15 mouse cellular contexts compared by ENCODE assay signal in the genomic region with DNA sequence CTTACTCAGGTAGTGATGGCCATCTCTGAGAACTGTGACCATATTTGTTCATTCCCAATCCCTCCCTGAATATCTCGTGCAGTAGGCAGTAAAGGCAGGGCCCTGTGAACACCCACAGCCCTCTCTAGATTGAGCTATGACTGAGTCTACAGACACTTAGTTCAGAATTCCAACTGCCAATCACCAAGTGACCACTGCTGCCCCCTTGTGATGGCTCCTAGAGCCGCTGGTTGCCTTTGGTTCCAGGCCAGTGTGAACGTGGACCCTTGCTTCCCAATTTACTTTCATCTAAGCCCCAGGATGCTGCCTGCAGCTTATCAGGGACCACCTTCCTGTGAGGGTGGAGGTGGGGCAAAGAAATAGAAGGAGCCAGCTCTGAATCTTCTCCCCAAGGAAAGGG.
DNase-seq lines count a peak whose midpoint lies in the region; ATAC-seq and TF ChIP-seq lines count a peak whose summit lies in the region.
"Had no signal": no experiment of that assay in that cellular context is flagged by ENCODE, and none has a peak within 500 bp of the region (broad histone marks: within the 10 kb centered on the region; RNA-seq: fewer than 3 reads in every experiment).

No protein-coding gene starts in this region.

- H3K79me2 ChIP-seq in MEL (ENCODE audit: control insufficient read depth, insufficient read depth, low read length, poor library complexity) = no peaks in the 10 kb centered on the region

- H3K9ac ChIP-seq in hindbrain, postnatal 0 days (replicated peaks; ENCODE audit: low read length) = no peak overlapping the region
- H3K9ac ChIP-seq in hindbrain, embryonic 12.5 days = no peak overlapping the region
- H3K9ac ChIP-seq in lung, postnatal 0 days (replicated peaks; ENCODE audit: low read depth) = no peak overlapping the region
- H3K9ac ChIP-seq in MEL (ENCODE audit: control insufficient read depth, low read depth, low read length, poor library complexity, severe bottlenecking) = no peak overlapping the region
- H3K9ac ChIP-seq: forebrain, embryonic 15.5 days; limb, embryonic 12.5 days had no signal

- TF ChIP-seq RAD21 in MEL (IDR thresholded peaks at IDR 0.05; ENCODE audit: low read depth, low read length) = peak; percentile 32

- no peak overlapping the region for H3K4me2 ChIP-seq in hindbrain, postnatal 0 days (ENCODE audit: low read depth, low read length)
- H3K4me2 ChIP-seq in hindbrain, embryonic 12.5 days (replicated peaks) = no peak overlapping the region
- no peak overlapping the region for H3K4me2 ChIP-seq in lung, postnatal 0 days (replicated peaks; ENCODE audit: low read depth, low read length)
- H3K4me2 ChIP-seq: forebrain, embryonic 15.5 days; limb, embryonic 12.5 days had no signal

- H3K4me1 ChIP-seq in hindbrain, postnatal 0 days (ENCODE audit: insufficient read depth, low read length) = no peaks in the 10 kb centered on the region
- H3K4me1 ChIP-seq in hindbrain, embryonic 12.5 days = no peaks in the 10 kb centered on the region
- no peaks in the 10 kb centered on the region for H3K4me1 ChIP-seq in lung, postnatal 0 days (ENCODE audit: insufficient read depth, low read depth, low read length)
- H3K4me1 ChIP-seq in MEL (ENCODE audit: control insufficient read depth in 1 of 2, insufficient read depth in 2 of 2, low read length in 2 of 2) = no peaks in the 10 kb centered on the region
- H3K4me1 ChIP-seq: forebrain, embryonic 15.5 days; limb, embryonic 12.5 days had no signal

- H3K27ac ChIP-seq in hindbrain, postnatal 0 days = no peak overlapping the region
- H3K27ac ChIP-seq in hindbrain, embryonic 12.5 days = no peak overlapping the region
- H3K27ac ChIP-seq in lung, postnatal 0 days (ENCODE audit: low read length) = no peak overlapping the region
- no peak overlapping the region for H3K27ac ChIP-seq in MEL (ENCODE audit: control insufficient read depth, low read depth, low read length)
- H3K27ac ChIP-seq: forebrain, embryonic 15.5 days; limb, embryonic 12.5 days; macrophage had no signal

- no peaks in the 10 kb centered on the region for H3K27me3 ChIP-seq in hindbrain, postnatal 0 days (ENCODE audit: insufficient read depth, low read length)
- no peaks in the 10 kb centered on the region for H3K27me3 ChIP-seq in hindbrain, embryonic 12.5 days
- no peaks in the 10 kb centered on the region for H3K27me3 ChIP-seq in lung, postnatal 0 days (replicated peaks; ENCODE audit: insufficient read depth, low read length)
- H3K27me3 ChIP-seq in MEL (ENCODE audit: control insufficient read depth in 1 of 2, insufficient read depth in 2 of 2, low read length in 2 of 2) = peaks cover 9 to 12% of the 10 kb centered on the region in 2 experiments
- H3K27me3 ChIP-seq: forebrain, embryonic 15.5 days; limb, embryonic 12.5 days had no signal

- no peak overlapping the region for H3K4me3 ChIP-seq in hindbrain, postnatal 0 days (ENCODE audit: low read length)
- H3K4me3 ChIP-seq in hindbrain, embryonic 12.5 days = no peak overlapping the region
- no peak overlapping the region for H3K4me3 ChIP-seq in lung, postnatal 0 days (ENCODE audit: low read depth, low read length)
- H3K4me3 ChIP-seq in MEL (ENCODE audit: control insufficient read depth in 1 of 2, insufficient read depth in 1 of 2, low read depth in 2 of 2, low read length in 2 of 2) = no peak overlapping the region
- H3K4me3 ChIP-seq: forebrain, embryonic 15.5 days; limb, embryonic 12.5 days had no signal

- no peak for ATAC-seq in hindbrain, postnatal 0 days
- no peak for ATAC-seq in hindbrain, embryonic 12.5 days (ENCODE audit: low FRiP score)
- no peak for ATAC-seq in lung, postnatal 0 days
- 0 out of 2 replicates have a peak, but pooled peaks have one; percentile 41 for ATAC-seq in erythroblast, adult 5-6 weeks (replicated peaks; ENCODE audit: low FRiP score, poor library complexity, severe bottlenecking)
- ATAC-seq: forebrain, embryonic 15.5 days had no signal

- no peaks in the 10 kb centered on the region for H3K36me3 ChIP-seq in hindbrain, postnatal 0 days (ENCODE audit: insufficient read depth, low read length)
- H3K36me3 ChIP-seq in hindbrain, embryonic 12.5 days = no peaks in the 10 kb centered on the region
- H3K36me3 ChIP-seq in lung, postnatal 0 days (ENCODE audit: insufficient read depth, low read length) = no peaks in the 10 kb centered on the region
- H3K36me3 ChIP-seq in MEL (ENCODE audit: control insufficient read depth in 1 of 2, insufficient read depth in 2 of 2, low read length in 2 of 2) = no peaks in the 10 kb centered on the region
- H3K36me3 ChIP-seq: forebrain, embryonic 15.5 days; limb, embryonic 12.5 days had no signal

- peak; percentile 38 for TF ChIP-seq CTCF in hindbrain, postnatal 0 days (IDR thresholded peaks at IDR 0.05; ENCODE audit: low read depth)
- TF ChIP-seq CTCF in lung, postnatal 0 days (IDR thresholded peaks at IDR 0.05) = peak; percentile 51
- TF ChIP-seq CTCF in MEL (IDR thresholded peaks at IDR 0.05 in 2 of 3, conservative IDR thresholded peaks at IDR 0.05 in 1 of 3; ENCODE audit: control insufficient read depth in 1 of 3, insufficient read depth in 1 of 3, low read depth in 2 of 3, low read length in 3 of 3, poor library complexity in 1 of 3, severe bottlenecking in 1 of 3) = peak; percentile 53 to 67 (median 60)

- no peak for TF ChIP-seq POLR2A in MEL (IDR thresholded peaks at IDR 0.05; ENCODE audit: control insufficient read depth in 1 of 2, insufficient read depth in 1 of 2, low read depth in 1 of 2, low read length in 2 of 2, poor library complexity in 1 of 2)

- H3K9me3 ChIP-seq in hindbrain, postnatal 0 days (ENCODE audit: low read length) = no peaks in the 10 kb centered on the region
- no peaks in the 10 kb centered on the region for H3K9me3 ChIP-seq in hindbrain, embryonic 12.5 days (replicated peaks)
- H3K9me3 ChIP-seq in lung, postnatal 0 days (ENCODE audit: low read length) = no peaks in the 10 kb centered on the region
- H3K9me3 ChIP-seq in MEL (replicated peaks; ENCODE audit: insufficient read depth, low read length) = no peaks in the 10 kb centered on the region
- H3K9me3 ChIP-seq: forebrain, embryonic 15.5 days; limb, embryonic 12.5 days had no signal

- 50% methylated on average over 3 of the region's 3 CpGs for WGBS in hindbrain, postnatal 0 days
- WGBS in hindbrain, embryonic 12.5 days = 36% methylated on average over 3 of the region's 3 CpGs
- 47% methylated on average over 3 of the region's 3 CpGs for WGBS in lung, postnatal 0 days

- TF ChIP-seq EP300 in lung, postnatal 0 days (IDR thresholded peaks at IDR 0.05) = no peak
- no peak for TF ChIP-seq EP300 in MEL (IDR thresholded peaks at IDR 0.05; ENCODE audit: low read depth in 1 of 2, low read length in 2 of 2)

- no peak for DNase-seq in hindbrain, postnatal 0 days (ENCODE audit: low spot score)
- no peak for DNase-seq in lung, postnatal 0 days (ENCODE audit: low spot score)
- DNase-seq in lung, postnatal 36 days = no peak
- DNase-seq in MEL (ENCODE audit: low read depth, low spot score) = peak; percentile 27
- no peak for DNase-seq in ovary, adult 18-20 months (ENCODE audit: low spot score)
- DNase-seq in Muller cell, postnatal 12 days (ENCODE audit: inconsistent ontology term) = no peak
- DNase-seq: adrenal gland, postnatal 10 days; heart, postnatal 36 days; layer of hippocampus, adult 9-11 months; spleen, adult 18-20 months had no signal

TF ChIP-seq in MEL, 35 proteins besides CTCF, POLR2A, EP300 and RAD21:
- TF ChIP-seq SIN3A (IDR thresholded peaks at IDR 0.05; ENCODE audit: low read length) (no peak), USF2 (IDR thresholded peaks at IDR 0.05; ENCODE audit: borderline replicate concordance in 1 of 2, insufficient read depth in 1 of 2, low read depth in 1 of 2, low read length in 2 of 2) (no peak), SMC3 (IDR thresholded peaks at IDR 0.05; ENCODE audit: low read depth, low read length) (peak; percentile 44), NELFE (IDR thresholded peaks at IDR 0.05; ENCODE audit: low read depth, low read length) (no peak)
